Mouse (Mus musculus) brain, embryonic 18.5 days (tissue): ENCODE data around the gene Cmah.

Experiments used
- DNase-seq: peaks from one replicate; pipeline ENCODE4 v3.0.0-alpha.2; 2012; ENCODE audit warnings: low read depth, low spot score

Gene Cmah

GRCm38 (mm10) chr13:24416409-24416808 is 89.2 kb downstream of the Cmah start:
- DNase-seq = no peak

DNA sequence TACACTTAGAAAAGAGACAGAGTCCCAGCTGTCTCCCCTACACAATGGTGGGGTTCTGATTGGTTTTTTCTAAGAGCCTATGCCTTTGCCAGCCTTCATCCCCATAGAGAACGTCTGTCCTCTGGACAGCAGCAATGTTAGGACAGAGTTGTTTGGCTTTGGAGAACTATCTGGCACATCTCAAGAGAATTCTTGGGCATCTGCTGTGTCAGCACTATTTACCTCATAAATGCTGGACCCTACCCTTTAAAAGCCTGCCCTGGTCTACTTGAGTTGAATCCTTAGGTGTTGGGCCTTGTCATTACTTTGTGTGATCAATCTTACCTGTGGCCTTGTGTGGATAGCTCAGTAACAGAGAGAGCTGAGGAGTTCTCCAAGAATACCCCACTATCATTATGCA is 90.8 kb downstream of the Cmah start:
- no peak for DNase-seq

- no peak for DNase-seq
These were observed 91.6 kb downstream of the Cmah start for GRCm38 (mm10) chr13:24418814-24419213.

GRCm38 (mm10) chr13:24419560-24420250 is 92.5 kb downstream of the Cmah start:
- DNase-seq = no peak

DNA sequence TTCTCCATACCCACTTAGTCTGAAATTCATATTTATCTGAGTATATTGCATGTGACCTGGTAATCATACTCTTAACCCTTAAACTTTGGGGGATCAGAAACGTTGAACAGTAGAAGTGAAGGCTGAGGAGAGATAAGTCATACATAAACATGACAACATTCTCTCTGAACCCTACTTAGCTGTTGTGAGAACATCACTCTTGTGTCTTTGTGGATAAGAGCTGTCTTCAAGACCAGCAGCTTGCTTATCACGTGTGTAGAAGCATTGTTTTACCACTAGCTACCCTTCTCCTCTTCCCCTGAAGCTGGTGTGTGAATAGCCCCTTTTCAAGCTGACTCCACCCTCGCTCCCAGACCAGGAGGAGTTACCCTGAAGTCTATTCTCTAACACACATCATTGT is 94.8 kb downstream of the Cmah start:
- DNase-seq = no peak

DNA sequence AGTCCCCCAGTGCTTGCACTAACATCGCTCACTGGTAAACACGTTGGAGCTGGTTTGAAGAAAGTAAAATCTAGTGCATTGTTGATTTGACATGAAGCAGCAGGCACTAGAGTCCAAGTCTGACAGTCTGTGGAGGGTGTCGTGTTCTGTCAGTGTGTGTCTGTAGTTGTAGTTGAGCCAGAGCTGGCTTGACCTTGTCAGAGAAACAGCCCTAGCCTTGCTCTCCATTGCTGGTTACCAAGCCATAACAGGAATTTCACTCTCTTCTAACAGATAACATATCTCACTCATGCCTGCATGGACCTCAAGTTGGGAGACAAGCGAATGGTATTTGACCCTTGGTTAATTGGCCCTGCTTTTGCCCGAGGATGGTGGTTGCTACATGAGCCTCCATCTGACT is 103.0 kb downstream of the Cmah start:
- no peak for DNase-seq

DNA sequence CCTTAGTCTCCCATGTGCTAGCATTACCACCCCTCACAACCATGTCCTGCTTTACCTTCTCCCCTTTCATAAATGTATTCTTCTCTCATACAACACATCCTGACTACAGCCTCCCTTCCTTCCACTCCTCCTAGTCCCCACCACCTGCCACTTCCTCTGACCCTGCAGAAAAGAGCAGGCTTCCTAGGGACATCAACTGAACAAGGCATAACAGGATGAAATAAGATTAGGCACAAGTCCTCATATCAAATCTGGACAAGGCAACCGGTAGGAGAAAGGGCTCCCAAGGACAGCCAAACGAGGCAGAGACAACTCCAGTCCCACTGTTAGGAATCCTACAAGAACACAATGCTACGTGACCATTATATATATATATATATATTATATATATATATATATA is 104.4 kb downstream of the Cmah start:
- DNase-seq = no peak

DNA sequence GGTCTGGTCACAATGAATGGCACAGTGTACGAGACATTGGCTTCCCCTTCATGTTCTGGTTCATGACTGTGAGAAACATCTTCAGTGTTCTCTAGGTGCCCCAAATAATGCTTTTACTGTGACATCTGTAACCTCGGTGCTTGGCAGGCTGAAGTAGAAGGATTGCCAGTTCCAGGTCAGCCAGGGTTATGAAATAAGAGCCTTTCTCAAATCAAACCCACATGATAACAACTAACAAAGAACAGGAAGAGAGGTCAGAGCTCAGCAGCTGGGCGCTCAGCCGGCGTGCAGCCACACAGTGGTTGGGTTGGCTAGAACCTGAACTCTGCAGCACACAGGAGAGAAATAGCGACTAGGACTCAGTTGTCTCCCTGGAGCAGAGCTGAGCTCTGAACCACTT is 115.1 kb downstream of the Cmah start:
- no peak for DNase-seq

- no peak for DNase-seq
These were observed 116.7 kb downstream of the Cmah start for GRCm38 (mm10) chr13:24443763-24444347.

GRCm38 (mm10) chr13:24444709-24445108 is 117.5 kb downstream of the Cmah start:
- DNase-seq = no peak

DNA sequence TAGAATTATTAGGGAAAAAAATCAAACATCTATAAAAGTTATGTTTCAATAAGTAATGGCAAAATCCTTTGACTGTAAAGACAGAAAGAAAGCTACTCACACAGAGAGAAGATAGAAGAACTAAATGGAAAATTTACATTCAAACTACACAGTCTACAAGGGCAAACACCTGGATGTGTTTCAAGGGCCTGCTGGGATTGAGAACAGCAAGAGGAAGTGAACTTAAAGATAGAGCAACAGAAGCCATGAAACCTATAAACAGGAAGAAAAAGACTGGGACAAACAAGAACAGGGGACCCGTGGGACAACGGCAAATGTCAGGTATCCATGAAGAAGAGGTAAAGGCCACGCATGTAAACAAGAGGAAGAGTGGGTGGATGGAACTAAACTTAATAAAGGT is 118.0 kb downstream of the Cmah start:
- no peak for DNase-seq

DNA sequence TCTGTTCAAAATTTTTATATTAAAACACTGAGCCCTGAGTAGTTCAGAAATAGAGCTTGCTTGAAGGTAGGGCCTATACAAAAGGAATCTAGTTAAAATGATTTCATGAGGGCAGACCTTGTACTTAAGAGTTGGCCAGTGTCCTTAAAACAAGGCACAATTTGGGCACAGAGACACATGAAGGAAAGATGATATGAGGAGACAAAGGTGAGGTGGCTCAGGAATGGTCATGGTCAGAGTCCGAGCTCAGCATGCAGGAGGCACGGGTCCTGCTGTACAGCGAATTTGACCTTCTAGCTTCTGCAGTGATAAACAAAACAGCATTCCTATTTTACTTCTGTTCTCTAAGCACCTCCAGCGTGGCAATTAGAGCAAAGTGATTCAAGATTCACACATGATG is 118.9 kb downstream of the Cmah start:
- no peak for DNase-seq

GRCm38 (mm10) chr13:24447043-24447442 is 119.8 kb downstream of the Cmah start:
- no peak for DNase-seq

DNA sequence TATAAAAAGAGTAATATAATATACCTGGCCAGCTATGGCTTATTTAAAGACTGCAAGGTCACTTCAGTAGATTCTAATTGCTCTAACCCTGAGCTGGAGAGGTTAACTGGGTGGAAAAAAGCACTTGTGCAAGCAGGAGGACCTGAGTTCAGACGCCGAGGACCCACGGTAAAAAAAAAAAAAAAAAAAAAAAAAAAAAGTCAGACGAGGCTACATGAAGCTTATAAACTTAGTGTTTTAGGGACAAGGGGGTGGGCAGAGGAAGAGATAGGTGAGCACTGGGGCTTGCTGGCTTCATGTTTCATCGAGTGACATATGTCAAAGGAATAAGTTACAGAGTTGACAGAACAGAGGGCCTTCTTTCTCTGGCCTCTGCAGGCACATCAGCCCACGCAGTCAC is 121.4 kb downstream of the Cmah start:
- no peak for DNase-seq

DNA sequence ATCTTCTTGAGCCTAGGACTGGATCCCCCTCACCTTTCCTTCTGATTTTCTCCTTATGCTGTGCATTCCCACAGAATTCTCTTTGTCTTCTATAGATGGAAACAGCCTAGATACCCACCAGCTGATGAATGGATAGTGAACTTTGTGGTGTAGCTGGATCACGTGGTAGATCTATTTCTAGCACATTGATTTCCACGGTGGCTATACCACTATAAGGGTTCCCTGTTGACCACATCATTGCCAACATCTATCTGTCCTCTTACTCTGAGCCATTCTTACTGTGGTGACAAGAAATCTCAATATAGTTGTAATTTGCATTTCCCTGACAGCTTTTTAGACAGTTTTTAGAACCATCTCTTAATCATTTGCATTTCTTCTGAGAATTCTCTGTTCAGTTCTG is 124.3 kb downstream of the Cmah start:
- no peak for DNase-seq

GRCm38 (mm10) chr13:24453737-24454136 is 126.5 kb downstream of the Cmah start:
- no peak for DNase-seq

- DNase-seq = no peak
These were observed 129.2 kb downstream of the Cmah start for GRCm38 (mm10) chr13:24456385-24456784.

- no peak for DNase-seq
These were observed 133.3 kb downstream of the Cmah start for GRCm38 (mm10) chr13:24460517-24460916.

DNA sequence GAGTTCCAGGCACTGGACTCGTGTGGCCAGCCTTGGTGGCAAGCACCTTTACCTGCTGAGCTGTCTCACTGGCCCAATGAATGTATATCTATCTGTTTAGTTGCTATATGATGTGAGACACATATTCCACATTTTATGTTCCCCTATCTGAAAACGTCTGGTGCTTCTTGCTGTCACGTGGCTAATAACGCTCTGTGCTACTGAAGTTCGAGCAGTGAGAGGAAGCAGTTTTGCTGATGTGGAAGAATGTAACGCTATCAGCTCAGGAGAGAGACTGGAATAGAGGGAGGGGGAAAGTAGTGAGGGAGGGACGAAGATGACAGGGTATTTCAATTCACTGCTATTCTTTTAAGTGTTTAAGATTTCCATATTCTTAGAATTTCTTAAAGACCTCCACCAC is 136.6 kb downstream of the Cmah start:
- DNase-seq = no peak

DNA sequence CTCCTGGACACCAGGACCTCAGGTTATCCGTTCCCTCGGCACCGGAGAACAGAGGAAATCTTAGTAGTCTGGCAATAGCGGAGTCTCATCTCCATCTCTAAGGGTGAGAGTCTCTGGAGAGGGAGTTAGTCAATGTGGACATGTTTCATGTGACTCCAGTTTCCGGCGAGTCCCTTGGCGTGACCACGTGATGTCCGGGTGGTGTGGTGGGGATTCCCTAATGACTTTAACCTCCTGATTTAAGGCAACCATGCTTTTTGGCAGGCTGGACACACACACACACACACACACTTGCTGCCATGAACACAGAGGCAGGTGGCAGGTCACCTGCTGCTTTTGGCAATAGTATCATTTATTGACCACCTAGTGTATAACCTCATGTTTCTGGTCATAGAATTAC is 138.8 kb downstream of the Cmah start:
- no peak for DNase-seq

GRCm38 (mm10) chr13:24467806-24468205 is 140.6 kb downstream of the Cmah start:
- no peak for DNase-seq

GRCm38 (mm10) chr13:24477564-24477963 is 150.4 kb downstream of the Cmah start:
- DNase-seq = no peak

- DNase-seq = no peak
These were observed 152.3 kb downstream of the Cmah start for GRCm38 (mm10) chr13:24479516-24479915.

DNA sequence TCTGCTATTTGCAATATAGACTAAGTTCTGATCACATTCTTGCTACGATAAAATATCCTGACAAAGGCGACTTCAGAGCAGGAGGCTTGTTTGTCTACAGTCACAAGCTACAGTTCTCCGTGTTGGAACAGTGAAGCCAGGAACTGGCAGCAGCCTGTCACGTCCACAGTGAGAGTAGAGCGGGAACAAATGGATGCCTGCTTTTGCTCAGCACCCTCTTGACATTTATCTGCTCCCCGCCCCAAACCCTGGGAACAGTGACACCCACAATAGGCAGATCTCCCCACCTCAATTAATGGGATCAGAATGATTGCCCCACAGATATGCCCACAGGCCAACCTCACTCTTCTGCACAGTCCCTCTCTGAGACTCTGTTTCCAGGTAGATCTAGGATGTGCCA is 153.6 kb downstream of the Cmah start:
- DNase-seq = no peak
